Mouse (Mus musculus): ENCODE data around the gene Tcf3.

GRCm38 (mm10) chr10:80444339-80445045 lies 11.0 kb upstream of the Tcf3 start:
- no peak for TF ChIP-seq CTCF (IDR thresholded peaks at IDR 0.05; ENCODE audit: borderline replicate concordance, control insufficient read depth, extremely low read depth, insufficient read depth, low read length, poor library complexity)
- TF ChIP-seq POLR2A (IDR thresholded peaks at IDR 0.05; ENCODE audit: control insufficient read depth, extremely low read depth, insufficient read depth, low read length, poor library complexity): no peak

Data from thymus, adult 2 months (tissue).